Mouse (Mus musculus): ENCODE measurements around the gene Ubac1. TPM values are rescaled to one million over a fixed set of nuclear protein-coding genes. Genes with fewer than 3 reads are reported as not detected.

Ubac1 gene
- polyA plus RNA-seq, 1 experiment = 92.2 TPM

- TF ChIP-seq POLR2A (IDR thresholded peaks at IDR 0.05; ENCODE audit: borderline replicate concordance, insufficient read depth, low read length) = no peak
- TF ChIP-seq CTCF (IDR thresholded peaks at IDR 0.05; ENCODE audit: borderline replicate concordance, insufficient read depth, low read depth, low read length) = no peak
- 88% methylated on average over 3 of the region's 3 CpGs for WGBS
- Histone ChIP-seq H3K4me1 (ENCODE audit: control insufficient read depth, insufficient read depth, low read length) (peaks cover 5% of the 10 kb centered on the region), H3K27me3 (ENCODE audit: control insufficient read depth, insufficient read depth, low read length) (no peaks in the 10 kb centered on the region), H3K27ac (ENCODE audit: insufficient read depth, low read length) (peak overlapping the region; percentile 37; the same call in 1 of the 2 replicates), H3K4me3 (replicated peaks; ENCODE audit: insufficient read depth, low read depth, low read length) (no peak overlapping the region)
- no peak for DNase-seq
Measured at GRCm38 (mm10) chr2:25949291-25949690, 72.3 kb downstream of the Ubac1 start.

Other genes starting within 250 kb of the Ubac1 start
- gene Lcn11, start 244.7 kb downstream of the Ubac1 start, polyA plus RNA-seq (2012; rRNA removed) = not detected in 2 replicates
- not detected in 2 replicates for gene Gm13539, start 239.5 kb downstream of the Ubac1 start, polyA plus RNA-seq (2012; rRNA removed)
- not detected in 2 replicates for gene Glt6d1, start 205.9 kb downstream of the Ubac1 start, polyA plus RNA-seq (2012; rRNA removed)
- 0.13 TPM in 1 of 2 replicates, not detected in the other for gene Lcn9, start 198.6 kb downstream of the Ubac1 start, polyA plus RNA-seq (2012; rRNA removed)
- 0.08 TPM in 1 of 2 replicates, not detected in the other for gene Sohlh1, start 174.5 kb downstream of the Ubac1 start, polyA plus RNA-seq (2012; rRNA removed)
- 409 and 456 TPM in 2 replicates for gene Kcnt1, start 158.0 kb downstream of the Ubac1 start, polyA plus RNA-seq (2012; rRNA removed)
- 35.7 and 39.7 TPM in 2 replicates for gene Camsap1, start 38.5 kb downstream of the Ubac1 start, polyA plus RNA-seq (2012; rRNA removed)
- 117 and 124 TPM in 2 replicates for gene Nacc2, start 101.5 kb upstream of the Ubac1 start, polyA plus RNA-seq (2012; rRNA removed)
- 1.1 and 1.3 TPM in 2 replicates for gene Lhx3, start 186.5 kb upstream of the Ubac1 start, polyA plus RNA-seq (2012; rRNA removed)
- 20.7 and 24.3 TPM in 2 replicates for gene Qsox2, start 215.8 kb upstream of the Ubac1 start, polyA plus RNA-seq (2012; rRNA removed)